Mouse (Mus musculus) stomach, postnatal 0 days (tissue): Measurements from ENCODE around the gene Creg1. TPM values are rescaled to one million over a fixed set of nuclear protein-coding genes. Genes with fewer than 3 reads are reported as not detected.

Source experiments
- ATAC-seq: fragments of 200-750 bp; cut with Nextera tagmentation; 2 replicates; pipeline ENCODE4 v1.8.0; 2017; ENCODE audit not compliant: low FRiP score, low TSS enrichment
- DNase-seq: peaks from one replicate; pipeline ENCODE4 v3.0.0-alpha.2; 2016; ENCODE audit warnings: low spot score
- H3K27ac ChIP-seq: fragments of 300-500 bp; sonication (generic); replicated peaks from 2 replicates; pipeline ENCODE4 v1.5.1; 2014; ENCODE audit warnings: mild to moderate bottlenecking, control low read depth
- H3K27me3 ChIP-seq: fragments of 300-500 bp; sonication (generic); 2 replicates; pipeline ENCODE4 v1.6.1; 2014; ENCODE audit warnings: low read length; ENCODE audit not compliant: control insufficient read depth, insufficient read depth
- H3K36me3 ChIP-seq: fragments of 300-500 bp; sonication (generic); 2 replicates; pipeline ENCODE4 v1.6.1; 2014; ENCODE audit warnings: low read length, mixed read lengths; ENCODE audit not compliant: control insufficient read depth, insufficient read depth
- H3K4me1 ChIP-seq: fragments of 300-500 bp; sonication (generic); replicated peaks from 2 replicates; pipeline ENCODE4 v1.6.1; 2014; ENCODE audit warnings: antibody characterized with exemption; ENCODE audit not compliant: control insufficient read depth, insufficient read depth
- H3K4me2 ChIP-seq: fragments of 300-500 bp; sonication (generic); replicated peaks from 2 replicates; pipeline ENCODE4 v1.6.1; 2014; ENCODE audit warnings: low read depth, mild to moderate bottlenecking, control low read depth, moderate library complexity
- H3K4me3 ChIP-seq: fragments of 300-500 bp; sonication (generic); 2 replicates; pipeline ENCODE4 v1.5.1; 2014; ENCODE audit warnings: low read depth, low read length, control low read depth
- H3K9ac ChIP-seq: fragments of 300-500 bp; sonication (generic); 2 replicates; pipeline ENCODE4 v1.6.1; 2014; ENCODE audit warnings: mild to moderate bottlenecking, low read length, control low read depth, mixed read lengths
- H3K9me3 ChIP-seq: fragments of 300-500 bp; sonication (generic); 2 replicates; pipeline ENCODE4 v1.6.1; 2016; ENCODE audit warnings: low read length; ENCODE audit not compliant: control insufficient read depth
- CTCF ChIP-seq: IDR thresholded peaks from 2 replicates; pipeline ENCODE4 v1.5.1; 2016; ENCODE audit warnings: antibody characterized with exemption, low read depth, mild to moderate bottlenecking, moderate library complexity
- EP300 ChIP-seq: optimal IDR thresholded peaks from 2 replicates; pipeline ENCODE3; 2016; ENCODE audit warnings: antibody characterized with exemption
- WGBS: fragments of 180-500 bp; shearing (Covaris S2); extraction: QIAGEN DNeasy Blood & Tissue Kit; methylation state at CpG from one replicate; pipeline ENCODE4 v1.1.7; 2014; 5-methylcytosine and 5-hydroxymethylcytosine counted together
- polyA plus RNA-seq: library from polyadenylated mRNA; unstranded; fragments of >200 nt; fragmentation: Nextera tagmentation; extraction: Ambion mirVana; gene quantifications from 2 replicates; pipeline ENCODE4 v1.2.1, GENCODE M21; 2015

Gene Creg1
- polyA plus RNA-seq, 1 experiment from 2014 or later, result 139 TPM

DNA sequence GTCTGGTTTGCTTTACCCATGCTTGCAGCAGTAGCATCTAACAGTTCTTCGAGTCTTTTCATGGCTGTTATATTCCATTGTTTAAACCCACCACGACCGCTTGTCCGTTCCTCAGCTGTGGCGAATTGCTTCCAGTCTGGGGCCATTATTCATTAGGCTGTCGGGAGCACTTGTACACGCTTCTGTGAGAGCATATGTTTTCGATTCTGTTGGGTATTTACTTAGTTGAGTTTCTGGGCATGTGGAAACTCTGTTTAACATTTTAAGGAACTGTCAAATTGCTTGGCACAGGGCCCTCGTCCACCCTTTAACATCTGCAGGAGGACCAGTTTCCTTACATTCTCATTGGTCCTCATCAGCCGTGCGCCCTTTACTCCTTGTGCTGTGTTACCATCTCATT, 22.8 kb downstream of the Creg1 start:
- no peak overlapping the region for H3K4me3 ChIP-seq
- no peaks in the 10 kb centered on the region for H3K36me3 ChIP-seq
- no peaks in the 10 kb centered on the region for H3K4me1 ChIP-seq
- TF ChIP-seq CTCF (no peak), EP300 (no peak)
- H3K27me3 ChIP-seq, result no peaks in the 10 kb centered on the region
- no peak overlapping the region for H3K9ac ChIP-seq
- no peak for ATAC-seq
- 0 out of 2 replicates have a peak overlapping the region, but pooled peaks have one; percentile 11 for H3K4me2 ChIP-seq
- no peaks in the 10 kb centered on the region for H3K9me3 ChIP-seq
- 29% methylated on average over 11 of the region's 11 CpGs for WGBS
- DNase-seq, result no peak
- no peak overlapping the region for H3K27ac ChIP-seq

- Histone ChIP-seq H3K27ac (no peak within 1 kb of the TSS), H3K36me3 (no peaks in the 10 kb centered on the region), H3K4me2 (no peak within 1 kb of the TSS), H3K4me1 (no peaks in the 10 kb centered on the region), H3K9me3 (no peaks in the 10 kb centered on the region), H3K27me3 (no peaks in the 10 kb centered on the region), H3K4me3 (no peak within 1 kb of the TSS), H3K9ac (no peak within 1 kb of the TSS)
- ATAC-seq, result no peak
- TF ChIP-seq CTCF (no peak), EP300 (no peak)
- 80% methylated on average over 8 of the region's 8 CpGs for WGBS
- DNase-seq, result no peak
Observed at GRCm38 (mm10) chr1:165788511-165788910, 25.0 kb downstream of the Creg1 start, which contains the start of gene Cd247. Gene Cd247 (plus strand): TSS chr1:165788681.

DNA sequence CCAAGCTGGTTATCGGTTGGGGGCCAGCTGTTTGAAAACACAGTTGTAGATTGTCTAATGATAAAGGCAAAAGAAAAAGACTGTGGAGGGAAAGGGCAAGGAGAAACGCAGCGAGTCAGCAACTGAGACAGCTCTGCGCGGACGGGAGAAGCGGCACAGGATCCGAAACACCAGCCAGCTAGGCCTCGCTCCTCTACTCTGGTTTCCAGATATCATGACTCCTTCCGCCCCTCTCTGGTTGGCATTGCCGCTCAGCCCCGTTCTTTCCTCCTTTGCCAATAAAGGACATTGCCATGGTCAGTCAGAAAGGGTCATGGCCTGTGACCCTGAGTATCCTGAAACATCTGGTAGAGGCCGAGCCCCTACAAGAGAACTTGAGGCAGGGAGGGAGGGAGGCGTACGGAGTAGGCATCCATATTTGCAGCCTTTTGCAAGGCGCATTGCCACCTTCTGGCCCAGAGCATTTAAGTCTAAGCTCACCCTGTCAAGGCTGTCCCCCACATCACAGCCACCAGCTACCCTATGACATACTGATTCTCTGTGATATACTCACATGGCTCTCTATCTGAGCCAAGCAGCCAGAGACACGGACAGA, 25.6 kb downstream of the Creg1 start:
- H3K36me3 ChIP-seq, result no peaks in the 10 kb centered on the region
- H3K27me3 ChIP-seq, result no peaks in the 10 kb centered on the region
- ATAC-seq (no peak), DNase-seq (no peak)
- 88% methylated on average over 17 of the region's 17 CpGs for WGBS
- H3K9ac ChIP-seq, result no peak overlapping the region
- no peaks in the 10 kb centered on the region for H3K9me3 ChIP-seq
- H3K4me3 ChIP-seq, result no peak overlapping the region
- no peak overlapping the region for H3K27ac ChIP-seq
- TF ChIP-seq EP300 (no peak), CTCF (no peak)
- no peaks in the 10 kb centered on the region for H3K4me1 ChIP-seq
- no peak overlapping the region for H3K4me2 ChIP-seq

- Histone ChIP-seq H3K4me2 (no peak overlapping the region), H3K27ac (no peak overlapping the region), H3K27me3 (no peaks in the 10 kb centered on the region), H3K4me1 (no peaks in the 10 kb centered on the region), H3K9me3 (no peaks in the 10 kb centered on the region), H3K9ac (no peak overlapping the region), H3K36me3 (no peaks in the 10 kb centered on the region), H3K4me3 (no peak overlapping the region)
- 73% methylated on average over 6 of the region's 6 CpGs for WGBS
- DNase-seq (no peak), ATAC-seq (peak; percentile 79; the same call in 1 of the 2 replicates)
- no peak for TF ChIP-seq CTCF
- no peak for TF ChIP-seq EP300
Observed at GRCm38 (mm10) chr1:165789963-165790362, 26.4 kb downstream of the Creg1 start.

- no peaks in the 10 kb centered on the region for H3K4me1 ChIP-seq
- no peak overlapping the region for H3K27ac ChIP-seq
- no peak for TF ChIP-seq CTCF
- no peak for TF ChIP-seq EP300
- no peak overlapping the region for H3K4me3 ChIP-seq
- H3K4me2 ChIP-seq, result no peak overlapping the region
- no peaks in the 10 kb centered on the region for H3K27me3 ChIP-seq
- no peaks in the 10 kb centered on the region for H3K36me3 ChIP-seq
- 84% methylated on average over 17 of the region's 17 CpGs for WGBS
- no peaks in the 10 kb centered on the region for H3K9me3 ChIP-seq
- no peak for DNase-seq
- ATAC-seq, result no peak
- H3K9ac ChIP-seq, result no peak overlapping the region
Observed at GRCm38 (mm10) chr1:165790461-165791210, 27.1 kb downstream of the Creg1 start.

DNA sequence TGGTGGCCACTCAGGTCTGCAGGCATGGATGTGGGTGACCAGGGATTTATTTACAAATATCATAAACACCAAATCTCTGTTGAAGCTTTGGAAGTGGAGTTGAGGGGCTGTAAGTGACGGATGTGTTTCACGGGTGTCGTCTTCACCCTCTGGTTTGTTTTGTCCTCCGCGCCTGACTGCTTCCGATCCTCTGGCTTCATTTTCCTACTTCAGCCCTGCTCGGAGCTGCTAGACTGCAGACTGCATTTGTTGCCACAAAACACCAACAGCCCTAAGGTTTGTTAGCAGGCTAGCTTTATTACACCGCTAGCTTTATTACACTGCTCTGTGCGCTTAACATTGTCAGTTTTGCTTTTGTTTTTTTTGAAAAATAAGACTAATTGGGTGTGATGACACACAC, 27.9 kb downstream of the Creg1 start:
- no peak overlapping the region for H3K27ac ChIP-seq
- no peaks in the 10 kb centered on the region for H3K27me3 ChIP-seq
- H3K4me2 ChIP-seq, result no peak overlapping the region
- no peak overlapping the region for H3K4me3 ChIP-seq
- no peak overlapping the region for H3K9ac ChIP-seq
- TF ChIP-seq EP300 (no peak), CTCF (no peak)
- no peak for ATAC-seq
- DNase-seq, result no peak
- no peaks in the 10 kb centered on the region for H3K4me1 ChIP-seq
- H3K36me3 ChIP-seq, result no peaks in the 10 kb centered on the region
- H3K9me3 ChIP-seq, result no peaks in the 10 kb centered on the region
- WGBS, result 82% methylated on average over 9 of the region's 9 CpGs
